Mouse (Mus musculus) erythroblast, embryonic 14.5 days (primary cell): ENCODE data around the gene Wdr95.

Source experiments
- GATA1 ChIP-seq: IDR thresholded peaks from 2 replicates; pipeline ENCODE4 v1.6.1; 2012; ENCODE audit warnings: low read length, inconsistent platforms, mixed read lengths
- TAL1 ChIP-seq: IDR thresholded peaks from 3 replicates; pipeline ENCODE4 v1.6.1; 2012; ENCODE audit warnings: low read length, inconsistent platforms, mixed read lengths

DNA sequence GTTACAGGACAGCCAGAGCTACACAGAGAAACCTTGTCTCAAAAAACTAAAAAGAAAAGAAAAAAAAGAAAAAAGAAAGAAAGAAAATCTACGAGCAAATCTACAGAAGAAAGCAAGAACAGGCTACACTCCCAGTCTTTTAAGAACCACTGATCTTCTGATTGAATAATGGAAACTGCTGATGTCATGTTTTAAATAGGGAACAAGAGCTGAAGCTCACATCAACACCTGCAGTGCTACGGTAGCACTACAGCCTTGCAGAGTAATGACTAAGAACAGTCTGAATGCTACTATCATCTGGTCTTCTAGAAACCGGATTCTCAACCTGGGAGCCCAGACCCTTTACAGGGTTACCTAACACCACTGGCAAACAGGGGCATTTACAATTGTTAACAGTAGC is 97.1 kb downstream of the Wdr95 start:
- TF ChIP-seq TAL1, result no peak
- TF ChIP-seq GATA1, result no peak
